Mouse (Mus musculus) hindbrain, embryonic 10.5 days (tissue): ENCODE data around the gene Myo1d. TPM values are rescaled to one million over a fixed set of nuclear protein-coding genes. Genes with fewer than 3 reads are reported as not detected.
A peak's percentile ranks its signal among the peaks of the same experiment; 100 is the strongest.

ENCODE experiments used
- DNase-seq: peaks from one replicate; pipeline ENCODE4 v3.0.0-alpha.2; 2017; ENCODE audit warnings: low spot score
- H3K27ac ChIP-seq: fragments of 300-500 bp; sonication (generic); 2 replicates; pipeline ENCODE4 v1.5.1; 2016; ENCODE audit warnings: mild to moderate bottlenecking, moderate library complexity
- H3K27me3 ChIP-seq: fragments of 300-500 bp; sonication (generic); 2 replicates; pipeline ENCODE4 v1.6.1; 2016; ENCODE audit warnings: mild to moderate bottlenecking; ENCODE audit not compliant: poor library complexity, insufficient read depth, severe bottlenecking
- H3K36me3 ChIP-seq: fragments of 300-500 bp; sonication (generic); 2 replicates; pipeline ENCODE4 v1.6.1; 2016; ENCODE audit warnings: mild to moderate bottlenecking, moderate library complexity
- H3K4me1 ChIP-seq: fragments of 300-500 bp; sonication (generic); replicated peaks from 2 replicates; pipeline ENCODE4 v1.6.1; 2016; ENCODE audit warnings: mild to moderate bottlenecking
- H3K4me3 ChIP-seq: fragments of 300-500 bp; sonication (generic); 2 replicates; pipeline ENCODE4 v1.5.1; 2016; ENCODE audit warnings: mild to moderate bottlenecking, moderate library complexity
- H3K9me3 ChIP-seq: fragments of 300-500 bp; sonication (generic); 2 replicates; pipeline ENCODE4 v1.6.1; 2016; ENCODE audit warnings: mild to moderate bottlenecking, moderate library complexity
- WGBS: fragments of 180-500 bp; shearing (Covaris S2); methylation state at CpG from one replicate; pipeline ENCODE4 v1.1.7; 2016; 5-methylcytosine and 5-hydroxymethylcytosine counted together
- polyA plus RNA-seq: library from polyadenylated mRNA; unstranded; fragments of >200 nt; fragmentation: Nextera tagmentation; extraction: Ambion mirVana; gene quantifications from 2 replicates; pipeline ENCODE4 v1.2.1, GENCODE M21; 2016

The Myo1d gene
- polyA plus RNA-seq, 1 experiment from 2014 or later = 2.6 TPM

- H3K4me3 ChIP-seq = no peak overlapping the region
- H3K27ac ChIP-seq = no peak overlapping the region; the same call in 1 of the 2 replicates
- DNase-seq = no peak
- H3K27me3 ChIP-seq = peaks cover 31% of the 10 kb centered on the region
- H3K36me3 ChIP-seq = no peaks in the 10 kb centered on the region
- WGBS = 77% methylated on average over 19 of the region's 19 CpGs
- H3K4me1 ChIP-seq = peaks cover 34% of the 10 kb centered on the region
- no peaks in the 10 kb centered on the region for H3K9me3 ChIP-seq
Observed at GRCm38 (mm10) chr11:80512313-80513056, 267.3 kb downstream of the Myo1d start.

- H3K36me3 ChIP-seq = no peaks in the 10 kb centered on the region
- H3K27me3 ChIP-seq = peaks cover 32% of the 10 kb centered on the region
- H3K4me3 ChIP-seq = no peak overlapping the region
- WGBS = 89% methylated on average over 10 of the region's 10 CpGs
- no peak overlapping the region for H3K27ac ChIP-seq
- H3K9me3 ChIP-seq = no peaks in the 10 kb centered on the region
- no peak for DNase-seq
- H3K4me1 ChIP-seq = peaks cover 34% of the 10 kb centered on the region
Observed at GRCm38 (mm10) chr11:80510124-80510523, 269.7 kb downstream of the Myo1d start.

- H3K9me3 ChIP-seq = no peaks in the 10 kb centered on the region
- no peak overlapping the region for H3K4me3 ChIP-seq
- H3K36me3 ChIP-seq = no peaks in the 10 kb centered on the region
- peaks cover 32% of the 10 kb centered on the region for H3K27me3 ChIP-seq
- no peak for DNase-seq
- H3K27ac ChIP-seq = 0 out of 2 replicates have a peak overlapping the region, but pooled peaks have one; percentile 25
- WGBS = 74% methylated on average over 5 of the region's 5 CpGs
- H3K4me1 ChIP-seq = peaks cover 40% of the 10 kb centered on the region
Observed at GRCm38 (mm10) chr11:80509176-80509506, 270.7 kb downstream of the Myo1d start.

GRCm38 (mm10) chr11:80508361-80509175 lies 271.3 kb downstream of the Myo1d start:
- Histone ChIP-seq H3K27me3 (peaks cover 32% of the 10 kb centered on the region), H3K36me3 (no peaks in the 10 kb centered on the region), H3K4me3 (no peak overlapping the region), H3K4me1 (peaks cover 41% of the 10 kb centered on the region), H3K9me3 (no peaks in the 10 kb centered on the region), H3K27ac (peak overlapping the region; percentile 25; the same call in 1 of the 2 replicates)
- no peak for DNase-seq
- WGBS = 52% methylated on average over 19 of the region's 19 CpGs

GRCm38 (mm10) chr11:80507791-80508190 lies 272.0 kb downstream of the Myo1d start:
- Histone ChIP-seq H3K36me3 (no peaks in the 10 kb centered on the region), H3K9me3 (no peaks in the 10 kb centered on the region), H3K4me3 (no peak overlapping the region), H3K4me1 (peaks cover 45% of the 10 kb centered on the region), H3K27ac (no peak overlapping the region), H3K27me3 (peaks cover 32% of the 10 kb centered on the region)
- no peak for DNase-seq
- WGBS = 89% methylated on average over 6 of the region's 6 CpGs

- H3K9me3 ChIP-seq = no peaks in the 10 kb centered on the region
- no peaks in the 10 kb centered on the region for H3K36me3 ChIP-seq
- no peak overlapping the region for H3K27ac ChIP-seq
- H3K27me3 ChIP-seq = peaks cover 32% of the 10 kb centered on the region
- peaks cover 37% of the 10 kb centered on the region for H3K4me1 ChIP-seq
- no peak overlapping the region for H3K4me3 ChIP-seq
- DNase-seq = no peak
Observed at GRCm38 (mm10) chr11:80506483-80506882, 273.3 kb downstream of the Myo1d start.

- WGBS = 86% methylated on average over 3 of the region's 3 CpGs
- Histone ChIP-seq H3K27me3 (peaks cover 30% of the 10 kb centered on the region), H3K36me3 (no peaks in the 10 kb centered on the region), H3K27ac (peak overlapping the region; percentile 92), H3K9me3 (no peaks in the 10 kb centered on the region), H3K4me3 (no peak overlapping the region), H3K4me1 (peaks cover 37% of the 10 kb centered on the region)
- DNase-seq = no peak
Observed at GRCm38 (mm10) chr11:80505581-80505980, 274.2 kb downstream of the Myo1d start.

- Histone ChIP-seq H3K27me3 (peaks cover 21% of the 10 kb centered on the region), H3K27ac (peak overlapping the region; percentile 92), H3K4me1 (peaks cover 43% of the 10 kb centered on the region), H3K4me3 (peak overlapping the region; percentile 32; the same call in 1 of the 2 replicates), H3K9me3 (no peaks in the 10 kb centered on the region), H3K36me3 (no peaks in the 10 kb centered on the region)
- DNase-seq = no peak
- 50% methylated on average over 6 of the region's 6 CpGs for WGBS
Observed at GRCm38 (mm10) chr11:80504519-80505385, 275.1 kb downstream of the Myo1d start.

GRCm38 (mm10) chr11:80503726-80504452 lies 275.9 kb downstream of the Myo1d start:
- peaks cover 46% of the 10 kb centered on the region for H3K4me1 ChIP-seq

GRCm38 (mm10) chr11:80503281-80503680 lies 276.5 kb downstream of the Myo1d start:
- 75% methylated on average over 6 of the region's 6 CpGs for WGBS

More at GRCm38 (mm10) chr11:80503726-80504452, 275.9 kb downstream of the Myo1d start:
- peak overlapping the region; percentile 32 for H3K4me3 ChIP-seq
- H3K9me3 ChIP-seq = no peaks in the 10 kb centered on the region
- WGBS = 13% methylated on average over 13 of the region's 13 CpGs
- no peaks in the 10 kb centered on the region for H3K36me3 ChIP-seq
- peak overlapping the region; percentile 92 for H3K27ac ChIP-seq
- DNase-seq = peak; percentile 85
- peaks cover 16% of the 10 kb centered on the region; the same call in 1 of the 2 replicates for H3K27me3 ChIP-seq

GRCm38 (mm10) chr11:80499550-80499952 lies 280.3 kb downstream of the Myo1d start:
- WGBS = 81% methylated on average over 4 of the region's 4 CpGs
- H3K4me1 ChIP-seq = peaks cover 39% of the 10 kb centered on the region
- no peak overlapping the region; the same call in 1 of the 2 replicates for H3K27ac ChIP-seq
- no peaks in the 10 kb centered on the region for H3K9me3 ChIP-seq
- no peak overlapping the region for H3K4me3 ChIP-seq
- H3K27me3 ChIP-seq = no peaks in the 10 kb centered on the region
- no peaks in the 10 kb centered on the region for H3K36me3 ChIP-seq
- DNase-seq = no peak

More at GRCm38 (mm10) chr11:80503281-80503680, 276.5 kb downstream of the Myo1d start:
- no peaks in the 10 kb centered on the region for H3K9me3 ChIP-seq
- H3K27ac ChIP-seq = peak overlapping the region; percentile 92
- H3K4me3 ChIP-seq = peak overlapping the region; percentile 32; the same call in 1 of the 2 replicates
- peaks cover 47% of the 10 kb centered on the region for H3K4me1 ChIP-seq
- peaks cover 15% of the 10 kb centered on the region; the same call in 1 of the 2 replicates for H3K27me3 ChIP-seq
- H3K36me3 ChIP-seq = no peaks in the 10 kb centered on the region
- DNase-seq = no peak
